ENCODE assay signal across 14 mouse cellular contexts in genomic region chr3:107743650-107744049, GRCm38 (mm10). TPM values are rescaled to one million over a fixed set of nuclear protein-coding genes. Genes with fewer than 3 reads are reported as not detected.
A peak's percentile ranks its signal among the peaks of the same experiment; 100 is the strongest.
DNase-seq lines count a peak whose midpoint lies in the region; ATAC-seq and TF ChIP-seq lines count a peak whose summit lies in the region.
"Had no signal": no experiment of that assay in that cellular context is flagged by ENCODE, and none has a peak within 500 bp of the region (broad histone marks: within the 10 kb centered on the region; RNA-seq: fewer than 3 reads in every experiment).

No protein-coding gene starts in this region.

- no peaks in the 10 kb centered on the region for H3K9me3 ChIP-seq in hindbrain, postnatal 0 days (ENCODE audit: low read length)
- no peaks in the 10 kb centered on the region for H3K9me3 ChIP-seq in hindbrain, embryonic 12.5 days (replicated peaks)
- no peaks in the 10 kb centered on the region for H3K9me3 ChIP-seq in lung, embryonic 14.5 days (ENCODE audit: low read depth, low read length)
- no peaks in the 10 kb centered on the region for H3K9me3 ChIP-seq in liver, embryonic 13.5 days (replicated peaks)
- H3K9me3 ChIP-seq: midbrain, embryonic 15.5 days; neural tube, embryonic 12.5 days had no signal

- TF ChIP-seq POLR2A in lung, adult 2 months (IDR thresholded peaks at IDR 0.05; ENCODE audit: borderline replicate concordance, extremely low read depth, low read depth, low read length): no peak

- no peak overlapping the region for H3K4me3 ChIP-seq in hindbrain, postnatal 0 days (ENCODE audit: low read length)
- no peak overlapping the region for H3K4me3 ChIP-seq in hindbrain, embryonic 12.5 days
- no peak overlapping the region for H3K4me3 ChIP-seq in lung, embryonic 14.5 days (ENCODE audit: low read depth, low read length)
- no peak overlapping the region for H3K4me3 ChIP-seq in lung, adult 2 months (replicated peaks; ENCODE audit: extremely low read depth, low read depth, low read length)
- no peak overlapping the region for H3K4me3 ChIP-seq in brown adipose tissue, adult 24 weeks (ENCODE audit: insufficient read depth, low read depth, low read length)
- no peak overlapping the region for H3K4me3 ChIP-seq in liver, embryonic 13.5 days (replicated peaks)
- H3K4me3 ChIP-seq: midbrain, embryonic 15.5 days; neural tube, embryonic 12.5 days had no signal

- TF ChIP-seq CTCF in hindbrain, postnatal 0 days (IDR thresholded peaks at IDR 0.05; ENCODE audit: low read depth): no peak
- TF ChIP-seq CTCF in lung, embryonic 14.5 days (IDR thresholded peaks at IDR 0.05; ENCODE audit: low read depth): no peak
- no peak for TF ChIP-seq CTCF in lung, adult 2 months (IDR thresholded peaks at IDR 0.05; ENCODE audit: insufficient read depth, low read length)

- peak; percentile 35 for DNase-seq in hindbrain, postnatal 0 days (ENCODE audit: low spot score)
- DNase-seq in lung, embryonic 14.5 days: peak; percentile 24
- no peak for DNase-seq in lung, adult 2 months
- DNase-seq in liver, embryonic 13.5 days: no peak
- no peak for DNase-seq in right cerebral cortex, adult 18-20 months
- DNase-seq: adrenal gland, postnatal 10 days; gastrocnemius, postnatal 25 days; thymus, adult 2 months had no signal

- H3K4me1 ChIP-seq in hindbrain, postnatal 0 days (ENCODE audit: insufficient read depth, low read length): peaks cover 18% of the 10 kb centered on the region
- peaks cover 26% of the 10 kb centered on the region for H3K4me1 ChIP-seq in hindbrain, embryonic 12.5 days
- H3K4me1 ChIP-seq in lung, embryonic 14.5 days (ENCODE audit: insufficient read depth): peaks cover 33% of the 10 kb centered on the region
- 0 out of 2 replicates have a peak, but pooled peaks cover 3% of the 10 kb centered on the region for H3K4me1 ChIP-seq in lung, adult 2 months (ENCODE audit: control insufficient read depth, insufficient read depth, low read length)
- peaks cover 23% of the 10 kb centered on the region for H3K4me1 ChIP-seq in brown adipose tissue, adult 24 weeks (ENCODE audit: control insufficient read depth, insufficient read depth, insufficient read length, low read length)
- H3K4me1 ChIP-seq in liver, embryonic 13.5 days (replicated peaks): peaks cover 55% of the 10 kb centered on the region

- ATAC-seq in hindbrain, postnatal 0 days: 0 out of 2 replicates have a peak, but pooled peaks have one; percentile 37
- ATAC-seq in hindbrain, embryonic 12.5 days (ENCODE audit: low FRiP score): no peak
- no peak for ATAC-seq in lung, embryonic 14.5 days (ENCODE audit: insufficient read depth)
- peak; percentile 45 for ATAC-seq in liver, embryonic 13.5 days (ENCODE audit: low read depth)
- ATAC-seq: forebrain, embryonic 16.5 days; midbrain, embryonic 15.5 days had no signal

- H3K9ac ChIP-seq in hindbrain, postnatal 0 days (replicated peaks; ENCODE audit: low read length): no peak overlapping the region
- H3K9ac ChIP-seq in hindbrain, embryonic 12.5 days: no peak overlapping the region
- H3K9ac ChIP-seq in lung, embryonic 14.5 days: no peak overlapping the region
- H3K9ac ChIP-seq in liver, embryonic 13.5 days: no peak overlapping the region
- H3K9ac ChIP-seq: midbrain, embryonic 15.5 days; neural tube, embryonic 12.5 days had no signal

- H3K27me3 ChIP-seq in hindbrain, postnatal 0 days (ENCODE audit: insufficient read depth, low read length): no peaks in the 10 kb centered on the region
- H3K27me3 ChIP-seq in hindbrain, embryonic 12.5 days: no peaks in the 10 kb centered on the region
- H3K27me3 ChIP-seq in lung, embryonic 14.5 days (ENCODE audit: insufficient read depth, low read length): no peaks in the 10 kb centered on the region
- no peaks in the 10 kb centered on the region for H3K27me3 ChIP-seq in liver, embryonic 13.5 days
- H3K27me3 ChIP-seq: midbrain, embryonic 15.5 days; neural tube, embryonic 12.5 days had no signal

- no peak overlapping the region for H3K27ac ChIP-seq in hindbrain, postnatal 0 days
- H3K27ac ChIP-seq in hindbrain, embryonic 12.5 days: no peak overlapping the region
- no peak overlapping the region for H3K27ac ChIP-seq in lung, embryonic 14.5 days (ENCODE audit: low read depth)
- 0 out of 2 replicates have a peak overlapping the region, but pooled peaks have one; percentile 61 for H3K27ac ChIP-seq in brown adipose tissue, adult 24 weeks (replicated peaks; ENCODE audit: low read depth, low read length)
- no peak overlapping the region for H3K27ac ChIP-seq in liver, embryonic 13.5 days
- H3K27ac ChIP-seq: macrophage; midbrain, embryonic 15.5 days; neural tube, embryonic 12.5 days had no signal

- WGBS in hindbrain, postnatal 0 days: 68% methylated on average over 1 of the region's 1 CpGs
- 94% methylated on average over 1 of the region's 1 CpGs for WGBS in hindbrain, embryonic 12.5 days
- 74% methylated on average over 1 of the region's 1 CpGs for WGBS in lung, embryonic 14.5 days
- 80% methylated on average over 1 of the region's 1 CpGs for WGBS in lung, adult 2 months
- 63% methylated on average over 1 of the region's 1 CpGs for WGBS in liver, embryonic 13.5 days (ENCODE audit: insufficient replicate concordance)

- peaks cover 3% of the 10 kb centered on the region; the same call in 1 of the 2 replicates for H3K36me3 ChIP-seq in hindbrain, postnatal 0 days (ENCODE audit: insufficient read depth, low read length)
- H3K36me3 ChIP-seq in hindbrain, embryonic 12.5 days: no peaks in the 10 kb centered on the region
- H3K36me3 ChIP-seq in lung, embryonic 14.5 days (ENCODE audit: insufficient read depth): peaks cover 27% of the 10 kb centered on the region; the same call in 1 of the 2 replicates
- H3K36me3 ChIP-seq in liver, embryonic 13.5 days: peaks cover 7% of the 10 kb centered on the region
- H3K36me3 ChIP-seq: midbrain, embryonic 15.5 days had no signal

- H3K4me2 ChIP-seq in hindbrain, postnatal 0 days (ENCODE audit: low read depth, low read length): no peak overlapping the region
- no peak overlapping the region for H3K4me2 ChIP-seq in hindbrain, embryonic 12.5 days (replicated peaks)
- no peak overlapping the region for H3K4me2 ChIP-seq in lung, embryonic 14.5 days
- no peak overlapping the region for H3K4me2 ChIP-seq in liver, embryonic 13.5 days
- H3K4me2 ChIP-seq: midbrain, embryonic 15.5 days; neural tube, embryonic 12.5 days had no signal

RNA-seq across cellular contexts. Expression of gene Csf1, which starts 16.6 kb away (rescaled TPM):
- 13.1 and 15.1 TPM in 2 replicates for total RNA-seq in hindbrain, postnatal 0 days (2014; rRNA removed)
- 11.2 and 12.1 TPM in 2 replicates for polyA plus RNA-seq in hindbrain, postnatal 0 days (2015; fragmentation: Nextera tagmentation; extraction: Ambion mirVana)
- 8.8 and 9.2 TPM in 2 replicates for polyA plus RNA-seq in hindbrain, embryonic 12.5 days (2016; fragmentation: Nextera tagmentation; extraction: Ambion mirVana)
- 9.3 and 12.9 TPM in 2 replicates for polyA plus RNA-seq in lung, embryonic 14.5 days (2014; fragmentation: Nextera tagmentation; extraction: Ambion mirVana)
- polyA plus RNA-seq in lung, adult 2 months (2012; rRNA removed): 27.8 and 32.5 TPM in 2 replicates
- polyA plus RNA-seq in brown adipose tissue, adult 24 weeks (2012; ENCODE audit: insufficient read depth, insufficient read length, missing spikeins): 5.6 and 14.8 TPM in 2 replicates
- polyA plus RNA-seq in liver, embryonic 13.5 days (2015; fragmentation: Nextera tagmentation; extraction: Ambion mirVana): 4.6 and 6.1 TPM in 2 replicates

RNA-seq across cellular contexts. Expression of gene Ahcyl1, which starts 47.3 kb away (rescaled TPM):
- 54.2 and 55.3 TPM in 2 replicates for total RNA-seq in hindbrain, postnatal 0 days (2014; rRNA removed)
- 122 and 132 TPM in 2 replicates for polyA plus RNA-seq in hindbrain, postnatal 0 days (2015; fragmentation: Nextera tagmentation; extraction: Ambion mirVana)
- polyA plus RNA-seq in hindbrain, embryonic 12.5 days (2016; fragmentation: Nextera tagmentation; extraction: Ambion mirVana): 133 TPM in 2 replicates
- polyA plus RNA-seq in lung, embryonic 14.5 days (2014; fragmentation: Nextera tagmentation; extraction: Ambion mirVana): 106 and 107 TPM in 2 replicates
- polyA plus RNA-seq in lung, adult 2 months (2012; rRNA removed): 33.7 and 53.1 TPM in 2 replicates
- polyA plus RNA-seq in brown adipose tissue, adult 24 weeks (2012; ENCODE audit: insufficient read depth, insufficient read length, missing spikeins): 510 and 528 TPM in 2 replicates
- 28.2 and 32.2 TPM in 2 replicates for polyA plus RNA-seq in liver, embryonic 13.5 days (2015; fragmentation: Nextera tagmentation; extraction: Ambion mirVana)

Comparison
In these comparisons a context has a peak if more than half of its experiments do, and no peak if none do; other contexts are left out.
1. ATAC-seq: peak in hindbrain, postnatal 0 days (single experiment) and liver, embryonic 13.5 days (single experiment); none in hindbrain, embryonic 12.5 days (single experiment) and lung, embryonic 14.5 days (single experiment).
2. DNase-seq: peak in hindbrain, postnatal 0 days (single experiment) and lung, embryonic 14.5 days (single experiment); none in lung, adult 2 months (single experiment), liver, embryonic 13.5 days (single experiment) and right cerebral cortex, adult 18-20 months (single experiment).